In the genomic region with DNA sequence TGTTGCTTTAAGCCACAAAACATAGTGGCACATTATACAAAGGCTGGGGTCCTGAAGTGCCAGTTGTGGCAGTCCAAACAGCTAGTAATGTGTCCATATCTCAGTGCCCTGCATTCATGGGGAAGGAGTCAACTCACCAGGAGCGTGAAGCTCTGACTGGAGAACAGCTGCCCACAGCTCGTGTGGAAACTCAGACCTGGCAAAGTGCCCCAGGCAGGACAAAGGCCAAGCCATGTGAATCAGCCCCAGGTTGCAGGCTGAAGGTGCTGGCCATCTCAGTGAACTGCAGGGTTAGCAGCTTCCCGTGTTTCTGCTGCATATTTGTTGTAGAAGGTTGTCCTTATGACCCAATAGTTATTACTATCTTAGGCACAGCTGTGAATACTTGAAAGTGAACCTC, we compare ENCODE assay signal across 9 mouse cellular contexts. TPM values are rescaled to one million over a fixed set of nuclear protein-coding genes. Genes with fewer than 3 reads are reported as not detected.
DNase-seq lines count a peak whose midpoint lies in the region; ATAC-seq and TF ChIP-seq lines count a peak whose summit lies in the region.
"Had no signal": no experiment of that assay in that cellular context is flagged by ENCODE, and none has a peak within 500 bp of the region (broad histone marks: within the 10 kb centered on the region; RNA-seq: fewer than 3 reads in every experiment).

No protein-coding gene starts in this region.

- no peaks in the 10 kb centered on the region for H3K9me3 ChIP-seq in lung, postnatal 0 days (ENCODE audit: low read length)
- H3K9me3 ChIP-seq in hindbrain, embryonic 14.5 days (ENCODE audit: control insufficient read depth, low read length) = no peaks in the 10 kb centered on the region
- H3K9me3 ChIP-seq: midbrain, embryonic 10.5 days had no signal

- no peak overlapping the region for H3K4me3 ChIP-seq in lung, postnatal 0 days (ENCODE audit: low read depth, low read length)
- no peak overlapping the region for H3K4me3 ChIP-seq in hindbrain, embryonic 14.5 days (replicated peaks; ENCODE audit: low read length)
- H3K4me3 ChIP-seq: midbrain, embryonic 10.5 days had no signal

- no peak overlapping the region for H3K27ac ChIP-seq in lung, postnatal 0 days (ENCODE audit: low read length)
- H3K27ac ChIP-seq in hindbrain, embryonic 14.5 days = no peak overlapping the region
- H3K27ac ChIP-seq: midbrain, embryonic 10.5 days had no signal

- ATAC-seq in lung, postnatal 0 days = no peak
- ATAC-seq in hindbrain, embryonic 14.5 days (ENCODE audit: low FRiP score) = no peak
- ATAC-seq in erythroblast, adult 5-6 weeks (replicated peaks; ENCODE audit: low FRiP score, poor library complexity, severe bottlenecking) = no peak

- no peaks in the 10 kb centered on the region for H3K27me3 ChIP-seq in lung, postnatal 0 days (replicated peaks; ENCODE audit: insufficient read depth, low read length)
- H3K27me3 ChIP-seq in hindbrain, embryonic 14.5 days (ENCODE audit: control insufficient read depth, insufficient read depth, low read length) = no peaks in the 10 kb centered on the region

- TF ChIP-seq CTCF in lung, postnatal 0 days (IDR thresholded peaks at IDR 0.05) = no peak

- WGBS in lung, postnatal 0 days = 38% methylated on average over 3 of the region's 3 CpGs
- WGBS in hindbrain, embryonic 14.5 days = 54% methylated on average over 3 of the region's 3 CpGs

- TF ChIP-seq EP300 in lung, postnatal 0 days (IDR thresholded peaks at IDR 0.05) = no peak

- H3K4me2 ChIP-seq in lung, postnatal 0 days (replicated peaks; ENCODE audit: low read depth, low read length) = no peak overlapping the region
- H3K4me2 ChIP-seq in hindbrain, embryonic 14.5 days (replicated peaks) = no peak overlapping the region

- H3K36me3 ChIP-seq in lung, postnatal 0 days (ENCODE audit: insufficient read depth, low read length) = no peaks in the 10 kb centered on the region
- H3K36me3 ChIP-seq in hindbrain, embryonic 14.5 days (replicated peaks; ENCODE audit: control insufficient read depth, insufficient read depth) = no peaks in the 10 kb centered on the region

- H3K4me1 ChIP-seq in lung, postnatal 0 days (ENCODE audit: insufficient read depth, low read depth, low read length) = no peaks in the 10 kb centered on the region
- 0 out of 2 replicates have a peak, but pooled peaks cover 2% of the 10 kb centered on the region for H3K4me1 ChIP-seq in hindbrain, embryonic 14.5 days (replicated peaks; ENCODE audit: control insufficient read depth, insufficient read depth, low read length)

- no peak overlapping the region for H3K9ac ChIP-seq in lung, postnatal 0 days (replicated peaks; ENCODE audit: low read depth)
- H3K9ac ChIP-seq in hindbrain, embryonic 14.5 days = no peak overlapping the region

- DNase-seq in lung, adult 18-20 months = peak; percentile 19 to 51
- no peak for DNase-seq in lung, postnatal 0 days (ENCODE audit: low spot score)
- peak; percentile 90 for DNase-seq in adrenal gland, postnatal 14 days
- peak; percentile 41 for DNase-seq in heart, adult 8-10 months (ENCODE audit: low spot score)
- peak; percentile 25 for DNase-seq in lung, postnatal 14 days
- DNase-seq in hindbrain, embryonic 14.5 days (ENCODE audit: low spot score) = no peak
- DNase-seq in frontal cortex, postnatal 10 days (ENCODE audit: low spot score in 2 of 2) = no peak

RNA-seq across cellular contexts. Expression of a gene that starts 36.1 kb away (rescaled TPM):
- 12.2 and 13.5 TPM in 2 replicates for polyA plus RNA-seq in lung, postnatal 0 days (2015; fragmentation: Nextera tagmentation; extraction: Ambion mirVana)
- total RNA-seq in adrenal gland, postnatal 14 days (2021) = 15.5 and 24.2 TPM in 2 replicates
- total RNA-seq in heart, adult 8-10 months (2022) = 1 to 10 TPM; 4.6 to 5.1 (median 4.8) TPM
- 39.7 and 47.4 TPM in 2 replicates for polyA plus RNA-seq in hindbrain, embryonic 14.5 days (2014; fragmentation: Nextera tagmentation; extraction: Ambion mirVana)
- 8.8 and 11.5 TPM in 2 replicates for total RNA-seq in erythroblast, adult 5-6 weeks (2015; ENCODE audit: low replicate concordance)
- 2.5 and 3.8 TPM in 2 replicates for total RNA-seq in erythroblast, adult 5-6 weeks (2017; ENCODE audit: low replicate concordance)

RNA-seq across cellular contexts. Expression of a gene that starts 43.3 kb away (rescaled TPM):
- polyA plus RNA-seq in lung, postnatal 0 days (2015; fragmentation: Nextera tagmentation; extraction: Ambion mirVana) = 11.2 and 14.8 TPM in 2 replicates
- total RNA-seq in adrenal gland, postnatal 14 days (2021) = 17.8 and 20.0 TPM in 2 replicates
- 10 to 100 TPM in 2 of 4 experiments, 1 to 10 TPM in 2; 8.9 to 11.5 (median 10.5) TPM for total RNA-seq in heart, adult 8-10 months (2022)
- 19.2 and 20.2 TPM in 2 replicates for polyA plus RNA-seq in hindbrain, embryonic 14.5 days (2014; fragmentation: Nextera tagmentation; extraction: Ambion mirVana)
- total RNA-seq in erythroblast, adult 5-6 weeks (2015; ENCODE audit: low replicate concordance) = 1.9 and 2.9 TPM in 2 replicates
- 5.4 and 6.2 TPM in 2 replicates for total RNA-seq in erythroblast, adult 5-6 weeks (2017; ENCODE audit: low replicate concordance)

RNA-seq across cellular contexts. Expression of a gene that starts 50.7 kb away (rescaled TPM):
- 46.5 and 46.6 TPM in 2 replicates for polyA plus RNA-seq in lung, postnatal 0 days (2015; fragmentation: Nextera tagmentation; extraction: Ambion mirVana)
- 36.4 and 49.3 TPM in 2 replicates for total RNA-seq in adrenal gland, postnatal 14 days (2021)
- total RNA-seq in heart, adult 8-10 months (2022) = 10 to 100 TPM; 50.2 to 56.0 (median 53.9) TPM
- 62.3 and 63.3 TPM in 2 replicates for polyA plus RNA-seq in hindbrain, embryonic 14.5 days (2014; fragmentation: Nextera tagmentation; extraction: Ambion mirVana)
- 0.96 and 11.1 TPM in 2 replicates for total RNA-seq in erythroblast, adult 5-6 weeks (2015; ENCODE audit: low replicate concordance)
- total RNA-seq in erythroblast, adult 5-6 weeks (2017; ENCODE audit: low replicate concordance) = 4.0 and 13.0 TPM in 2 replicates

RNA-seq across cellular contexts. Expression of a gene that starts 51.2 kb away (rescaled TPM):
- 22.9 and 26.8 TPM in 2 replicates for polyA plus RNA-seq in lung, postnatal 0 days (2015; fragmentation: Nextera tagmentation; extraction: Ambion mirVana)
- total RNA-seq in adrenal gland, postnatal 14 days (2021) = 35.3 and 37.9 TPM in 2 replicates
- total RNA-seq in heart, adult 8-10 months (2022) = 10 to 100 TPM; 17.4 to 22.9 (median 18.1) TPM
- polyA plus RNA-seq in hindbrain, embryonic 14.5 days (2014; fragmentation: Nextera tagmentation; extraction: Ambion mirVana) = 66.7 and 67.6 TPM in 2 replicates
- 0.77 and 2.3 TPM in 2 replicates for total RNA-seq in erythroblast, adult 5-6 weeks (2015; ENCODE audit: low replicate concordance)
- 10.5 and 11.0 TPM in 2 replicates for total RNA-seq in erythroblast, adult 5-6 weeks (2017; ENCODE audit: low replicate concordance)

Comparison
In these comparisons a context has a peak if more than half of its experiments do, and no peak if none do; other contexts are left out.
1. DNase-seq: peak in lung, adult 18-20 months (2 of 2), adrenal gland, postnatal 14 days (single experiment), heart, adult 8-10 months (single experiment) and lung, postnatal 14 days (single experiment); none in lung, postnatal 0 days (single experiment), hindbrain, embryonic 14.5 days (single experiment) and frontal cortex, postnatal 10 days (0 of 2).